Mouse (Mus musculus) lung, postnatal 14 days (tissue): ENCODE results near the gene Aqp2.
A peak's percentile ranks its signal among the peaks of the same experiment; 100 is the strongest.

ENCODE experiments used
- DNase-seq: peaks from one replicate; pipeline ENCODE4 v3.0.0; 2021

Gene Aqp2

DNA sequence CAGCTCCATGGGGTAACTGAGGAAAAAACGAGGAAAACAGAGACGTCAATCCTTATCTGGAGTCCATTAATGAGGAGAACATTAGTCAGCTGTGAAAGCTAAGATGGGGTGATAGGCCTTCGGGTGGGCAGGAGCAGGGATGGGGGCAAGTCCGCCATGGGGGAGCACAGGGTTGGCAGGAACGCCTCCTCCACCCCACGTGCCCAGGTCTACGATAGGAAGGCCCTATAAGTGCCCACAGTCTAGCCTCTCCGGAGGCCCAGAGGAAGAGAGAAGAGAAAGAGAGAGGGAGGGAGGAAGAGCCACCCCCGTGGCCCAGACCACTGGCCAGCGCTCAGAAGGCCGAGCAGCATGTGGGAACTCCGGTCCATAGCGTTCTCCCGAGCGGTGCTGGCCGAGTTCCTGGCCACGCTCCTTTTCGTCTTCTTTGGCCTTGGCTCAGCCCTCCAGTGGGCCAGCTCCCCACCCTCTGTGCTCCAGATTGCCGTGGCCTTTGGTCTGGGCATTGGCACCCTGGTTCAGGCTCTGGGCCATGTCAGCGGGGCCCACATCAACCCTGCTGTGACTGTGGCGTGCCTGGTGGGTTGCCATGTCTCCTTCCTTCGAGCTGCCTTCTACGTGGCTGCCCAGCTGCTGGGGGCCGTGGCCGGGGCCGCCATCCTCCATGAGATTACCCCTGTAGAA is at the start of gene Aqp2:
TSS of gene Aqp2 (plus strand) at position 254 of the 684 bp plus-strand sequence.
- no peak for DNase-seq

DNA sequence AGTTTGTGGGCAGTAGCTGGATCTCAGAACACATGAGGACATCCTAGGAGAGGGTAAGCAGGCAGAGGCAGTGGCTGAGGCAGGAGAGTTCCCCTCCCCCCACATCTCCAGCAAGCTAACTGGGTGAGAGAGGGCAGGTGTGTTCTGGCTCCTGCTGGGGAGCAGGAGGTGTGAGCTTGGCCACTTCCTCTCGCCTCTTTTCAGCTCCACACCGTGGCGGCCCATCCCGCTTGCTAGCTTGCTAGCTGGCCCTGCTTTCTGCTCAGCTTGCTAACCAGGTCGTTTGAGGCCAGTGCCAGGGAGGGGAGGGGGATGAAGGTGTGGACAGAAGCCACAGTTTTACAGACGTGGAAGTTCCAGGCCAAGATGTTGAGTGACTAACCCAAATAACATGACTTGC is 47.7 kb upstream of the Aqp2 start:
- no peak for DNase-seq

GRCm38 (mm10) chr15:99532023-99532422 is 46.8 kb upstream of the Aqp2 start:
- no peak for DNase-seq

DNA sequence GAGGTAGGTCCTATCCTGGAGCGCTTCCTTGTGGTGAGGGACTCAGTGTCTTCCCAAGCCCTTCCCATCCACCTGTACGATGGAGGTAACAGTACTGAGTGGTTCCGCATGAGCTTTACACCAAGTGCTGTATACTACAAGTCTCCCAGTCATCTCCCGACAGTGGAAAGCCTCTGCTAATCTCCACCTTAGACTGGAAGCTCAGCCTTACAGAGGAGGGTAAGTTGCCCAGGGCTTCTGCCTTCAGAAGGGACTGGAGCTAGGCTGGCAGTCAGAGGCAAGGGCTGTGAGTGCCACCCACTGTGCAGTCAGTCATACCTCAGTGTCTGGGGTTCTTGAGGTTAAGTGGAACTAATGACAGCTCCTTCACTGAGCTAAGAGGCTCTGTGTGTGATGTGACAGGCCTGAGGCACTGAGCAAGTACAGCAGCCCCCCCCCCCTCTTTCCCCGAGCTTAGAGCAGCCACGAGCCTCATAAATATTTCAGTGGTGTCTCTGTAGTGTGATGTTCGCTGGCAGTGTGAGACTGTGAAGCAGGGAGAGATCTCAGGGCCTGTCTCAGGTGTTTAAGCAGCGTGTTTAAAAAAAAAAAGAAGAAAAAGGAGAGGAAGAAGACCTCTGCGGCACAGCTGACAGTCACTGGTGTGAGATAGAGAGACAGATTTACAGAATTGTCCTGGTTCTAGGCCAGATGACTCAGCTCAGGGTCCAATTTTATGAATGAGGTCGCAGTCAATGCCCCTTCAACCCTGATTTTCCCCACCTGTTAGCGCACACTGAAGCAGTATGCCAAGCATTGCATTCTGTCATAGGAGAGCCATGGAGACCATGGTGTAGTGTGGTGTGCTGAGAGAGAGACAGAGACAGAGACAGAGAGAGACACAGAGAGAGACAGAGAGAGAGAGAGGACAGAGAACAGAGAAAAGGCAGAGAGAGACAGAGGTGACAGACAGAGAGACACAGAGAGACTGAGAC is 41.7 kb upstream of the Aqp2 start:
- no peak for DNase-seq

- DNase-seq, result no peak
These were observed 39.0 kb upstream of the Aqp2 start for GRCm38 (mm10) chr15:99539891-99540290.

DNA sequence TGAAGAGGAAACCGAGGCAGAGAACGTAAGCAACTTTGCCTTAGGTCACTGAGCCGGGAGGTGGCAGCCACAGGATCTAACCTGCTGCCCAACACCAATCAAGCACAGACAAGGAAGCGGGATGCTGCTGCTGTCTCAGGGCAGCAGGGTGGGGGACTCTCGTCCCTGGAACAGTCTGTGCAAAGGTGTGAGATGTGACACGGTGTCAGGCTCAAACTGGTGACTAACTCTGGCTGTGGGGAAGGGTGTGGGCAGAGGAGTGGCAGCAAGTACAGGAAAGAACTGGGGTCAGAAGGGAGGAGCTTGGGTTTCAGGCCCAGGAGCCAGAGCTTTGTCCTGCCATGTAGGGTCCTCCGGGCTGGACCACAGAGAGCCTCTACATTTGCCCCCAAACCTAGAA is 34.8 kb upstream of the Aqp2 start:
- no peak for DNase-seq

DNA sequence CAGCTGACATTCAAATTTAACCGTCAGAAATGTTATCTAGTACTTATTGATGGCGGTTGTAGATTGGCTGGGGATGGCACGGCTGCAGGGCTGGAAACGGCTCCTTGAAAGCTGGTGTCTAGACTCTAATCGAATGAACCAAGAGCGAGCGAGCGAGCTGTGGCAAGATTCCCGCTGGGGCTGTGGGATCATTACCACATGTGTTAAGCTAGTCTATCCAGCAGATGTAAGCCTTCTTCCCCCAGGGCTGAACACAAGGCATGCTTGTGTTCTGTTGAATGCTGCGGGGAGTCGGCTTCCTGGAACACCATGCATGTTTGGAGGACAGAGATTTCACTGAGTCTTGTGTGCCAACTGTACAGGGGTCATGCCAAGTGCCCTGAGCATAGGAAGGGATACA is 32.3 kb upstream of the Aqp2 start:
- no peak for DNase-seq

- DNase-seq, result no peak
These were observed 31.1 kb upstream of the Aqp2 start for GRCm38 (mm10) chr15:99547732-99548131.

GRCm38 (mm10) chr15:99549901-99550300 is 29.0 kb upstream of the Aqp2 start:
- DNase-seq, result no peak

GRCm38 (mm10) chr15:99553767-99554166 is 25.1 kb upstream of the Aqp2 start:
- no peak for DNase-seq

DNA sequence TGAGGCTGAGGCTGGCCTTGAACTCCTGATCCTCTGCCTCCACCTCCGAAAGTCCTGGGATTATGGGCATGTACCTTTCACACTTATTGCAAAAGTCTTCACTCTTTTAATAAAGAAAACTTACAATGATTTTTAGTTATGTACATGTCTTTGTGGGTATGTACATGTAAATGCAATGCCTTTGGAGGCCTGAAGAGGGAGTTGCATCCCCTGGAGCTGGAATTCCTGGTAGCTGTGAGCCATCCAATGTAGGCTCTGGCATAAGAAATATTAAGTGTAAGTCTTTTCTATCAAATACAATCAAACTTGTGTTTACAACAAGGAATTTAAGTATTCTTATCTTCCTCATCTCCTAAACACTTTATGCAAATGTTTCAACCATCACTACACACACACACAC is 19.9 kb upstream of the Aqp2 start:
- DNase-seq, result no peak

- DNase-seq, result no peak
These were observed 18.6 kb upstream of the Aqp2 start for GRCm38 (mm10) chr15:99560246-99560645.

DNA sequence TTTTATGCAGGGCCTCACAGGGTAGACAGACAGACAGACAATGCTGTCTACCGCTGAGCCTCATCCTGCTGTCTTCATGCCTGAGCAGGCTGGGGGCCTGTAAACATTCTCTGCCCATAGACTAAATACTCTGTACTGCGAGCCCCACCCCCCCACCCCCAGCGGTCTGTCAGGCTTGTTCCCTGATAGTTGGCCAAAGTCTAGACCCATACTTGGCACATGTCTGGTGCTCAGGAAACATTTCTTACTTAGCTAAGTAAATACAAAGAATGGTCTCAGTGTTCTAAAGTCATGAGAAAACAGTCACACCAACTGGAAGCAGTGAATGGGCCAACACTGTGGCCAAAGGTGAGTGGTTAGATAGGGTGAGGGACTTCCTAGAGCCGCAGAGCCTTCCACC is 11.5 kb upstream of the Aqp2 start:
- no peak for DNase-seq

- DNase-seq, result no peak
These were observed 10.2 kb upstream of the Aqp2 start for GRCm38 (mm10) chr15:99568682-99569081.

DNA sequence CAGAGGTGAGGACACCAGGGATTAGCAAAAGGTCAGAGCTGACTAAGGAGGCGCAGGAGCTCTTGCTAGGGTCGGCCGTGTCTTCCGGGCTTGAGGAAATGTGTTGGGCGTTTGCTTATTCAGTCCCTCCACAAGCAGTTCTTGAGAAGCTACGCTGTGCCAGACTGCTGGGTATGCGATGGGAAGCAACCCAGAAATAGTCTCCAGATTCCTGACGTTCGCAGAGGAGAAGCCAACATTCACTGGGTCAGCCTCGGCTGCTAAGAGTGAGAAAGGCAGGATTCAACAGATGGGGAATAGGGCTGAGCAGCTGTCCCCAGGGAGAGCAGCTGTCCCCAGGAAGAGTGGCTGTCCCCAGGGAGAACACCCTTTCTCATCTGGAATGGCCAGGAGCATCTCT is 9.7 kb upstream of the Aqp2 start:
- DNase-seq, result no peak

- peak; percentile 42 for DNase-seq
These were observed 4.8 kb downstream of the Aqp2 start for GRCm38 (mm10) chr15:99583463-99584344.

DNA sequence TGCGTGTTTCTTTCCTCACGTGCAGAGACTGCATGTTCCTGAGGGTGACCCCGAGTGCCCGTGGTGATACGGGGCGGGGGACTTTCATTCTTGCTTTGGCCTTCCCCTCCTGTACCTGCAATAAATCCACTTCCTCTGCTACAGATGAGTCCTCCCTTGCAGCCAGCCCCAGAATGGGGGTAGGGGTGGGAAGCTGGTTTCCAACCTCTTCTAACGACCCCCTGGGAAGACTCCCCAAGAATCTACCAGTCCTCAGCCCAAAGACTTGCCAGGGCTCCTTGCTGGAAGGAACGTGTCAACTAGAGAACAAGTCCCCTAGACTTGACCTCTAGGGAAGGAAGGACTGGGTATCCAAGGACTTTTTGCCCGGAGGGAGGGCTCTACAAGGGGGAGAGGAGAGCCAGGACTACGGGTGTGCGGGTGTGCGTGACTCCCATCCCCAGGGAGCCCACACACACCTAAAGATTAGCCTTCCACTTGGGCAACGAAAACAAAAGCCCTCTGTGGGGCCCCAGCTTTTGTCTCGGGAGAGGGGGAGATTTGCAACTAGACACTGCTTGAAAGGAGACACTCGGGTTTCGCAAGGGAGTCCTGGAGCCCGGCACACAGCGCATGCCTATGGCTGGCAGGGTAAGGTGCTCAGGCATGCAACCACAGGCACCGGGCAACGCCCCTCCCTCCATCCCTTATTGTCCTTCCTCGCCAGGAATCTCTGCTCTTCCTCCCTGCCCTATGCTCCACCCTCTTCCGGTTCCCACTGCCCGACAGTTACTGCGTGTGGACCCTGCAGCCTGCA is 5.8 kb downstream of the Aqp2 start:
- DNase-seq, result peak; percentile 42

- DNase-seq, result no peak
These were observed 6.9 kb downstream of the Aqp2 start for GRCm38 (mm10) chr15:99585741-99586140.

DNA sequence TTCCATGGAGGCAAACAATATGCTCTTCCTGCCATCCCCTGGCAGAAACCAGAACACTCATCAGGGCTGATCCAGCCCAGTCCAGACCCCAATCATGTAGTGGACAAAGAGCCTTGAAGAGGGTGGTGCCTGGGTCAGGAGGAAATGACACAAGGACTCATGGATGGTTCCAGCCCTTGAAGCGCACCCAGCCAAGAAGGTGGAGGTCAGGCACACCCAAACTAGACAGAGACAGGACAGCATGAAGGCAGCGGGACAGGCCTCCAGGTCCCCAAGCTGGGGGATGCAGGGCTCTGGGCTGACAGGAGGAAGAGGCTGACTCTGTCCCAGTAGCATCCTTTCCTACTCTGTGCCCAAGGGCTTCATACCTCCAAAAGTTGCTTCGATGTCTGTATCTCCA is 7.7 kb downstream of the Aqp2 start:
- DNase-seq, result no peak

DNA sequence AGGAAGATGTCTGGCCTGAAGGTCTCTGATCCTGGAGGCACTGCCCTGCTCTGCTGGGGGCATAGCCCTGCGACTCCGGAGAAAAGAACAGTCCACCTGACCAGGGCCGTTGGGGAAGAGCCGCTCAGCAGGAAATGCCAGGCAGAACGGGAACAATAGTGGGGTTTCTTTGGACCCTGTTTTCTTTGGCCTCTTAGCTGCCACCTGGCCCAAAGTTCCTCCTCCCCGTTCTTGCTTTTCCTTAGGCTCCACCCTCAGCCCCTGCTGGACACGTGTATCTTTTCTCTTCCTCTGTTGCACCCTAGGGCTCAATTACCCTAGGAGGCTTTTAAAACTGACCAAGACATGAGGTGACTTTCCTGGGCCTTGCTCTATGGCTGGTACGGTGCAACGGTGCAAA is 10.4 kb downstream of the Aqp2 start:
- DNase-seq, result no peak

DNA sequence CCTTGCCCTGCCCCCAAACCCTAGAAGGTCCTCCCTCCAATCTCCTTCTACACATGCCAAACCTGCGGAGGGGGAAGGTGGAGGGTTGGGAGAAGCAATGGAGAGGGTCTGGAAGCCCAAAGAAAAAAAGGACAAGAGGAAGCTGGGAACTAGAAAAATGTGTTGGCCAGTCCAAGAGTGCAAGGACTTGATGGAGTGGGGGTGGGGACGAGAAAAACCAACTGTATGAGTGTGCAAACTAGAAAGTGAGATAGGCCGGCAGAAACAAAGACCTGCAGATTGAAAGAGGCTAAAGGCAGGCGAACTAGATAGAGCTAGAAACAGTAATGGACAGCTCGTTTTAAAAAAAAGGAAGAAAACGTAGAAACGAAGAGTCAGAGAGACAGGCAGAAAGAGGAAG is 10.8 kb downstream of the Aqp2 start:
- no peak for DNase-seq

DNA sequence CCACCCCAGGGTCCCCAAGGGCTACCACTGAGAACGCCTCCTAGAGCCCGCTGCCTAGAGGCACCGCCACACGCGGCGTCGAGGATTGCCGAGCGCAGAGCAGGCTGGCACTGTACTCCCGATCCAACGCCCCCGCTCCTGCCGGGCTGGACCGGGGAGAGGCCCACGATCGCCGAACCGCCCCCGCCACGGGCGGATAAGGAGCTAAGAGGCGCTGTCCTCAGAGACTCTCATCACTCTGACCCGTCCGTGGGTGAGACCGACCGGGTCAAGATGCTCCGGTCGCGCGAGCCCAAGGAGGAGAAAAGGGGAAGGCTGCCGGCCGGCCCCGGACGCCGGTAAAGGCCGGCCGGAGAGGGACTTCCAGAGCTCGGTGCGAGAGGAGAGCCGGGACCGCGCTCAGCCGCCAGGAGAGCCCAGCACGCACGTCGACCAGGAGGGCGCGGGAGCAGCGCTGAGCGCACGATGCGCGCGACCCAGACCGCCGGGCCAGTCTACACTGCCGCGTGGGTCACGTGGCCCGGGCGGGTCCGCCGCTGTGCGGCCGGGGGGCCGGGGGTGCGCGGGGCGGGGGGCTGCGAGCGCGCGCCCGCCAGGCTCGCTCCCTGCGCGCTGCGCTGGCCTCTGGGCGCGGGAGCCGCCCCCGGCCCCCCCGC is 11.7 kb downstream of the Aqp2 start, which contains the start of gene Aqp5:
TSS of gene Aqp5 (plus strand) at position 354 of the 656 bp plus-strand sequence.
- DNase-seq, result peak; percentile 48
